Mouse (Mus musculus) forebrain, embryonic 11.5 days (tissue): Measurements from ENCODE around the gene Igdcc3. TPM values are rescaled to one million over a fixed set of nuclear protein-coding genes. Genes with fewer than 3 reads are reported as not detected.
A peak's percentile ranks its signal among the peaks of the same experiment; 100 is the strongest.

ENCODE experiments used
- ATAC-seq: fragments of 200-750 bp; cut with Nextera tagmentation; replicated peaks from 2 replicates; pipeline ENCODE4 v1.8.0; 2017; ENCODE audit warnings: moderate TSS enrichment; ENCODE audit not compliant: low FRiP score
- DNase-seq: peaks from one replicate; pipeline ENCODE4 v3.0.0-alpha.2; 2017; ENCODE audit warnings: low spot score
- H3K27ac ChIP-seq: fragments of 300-500 bp; sonication (generic); 2 replicates; pipeline ENCODE4 v1.5.1; 2014; ENCODE audit warnings: low read depth, low read length
- H3K27me3 ChIP-seq: fragments of 300-500 bp; sonication (generic); 2 replicates; pipeline ENCODE4 v1.6.1; 2014; ENCODE audit warnings: mild to moderate bottlenecking, low read length, mixed read lengths; ENCODE audit not compliant: control insufficient read depth, insufficient read depth
- H3K36me3 ChIP-seq: fragments of 300-500 bp; sonication (generic); 2 replicates; pipeline ENCODE4 v1.6.1; 2014; ENCODE audit warnings: mild to moderate bottlenecking, low read length, moderate library complexity, mixed read lengths; ENCODE audit not compliant: control insufficient read depth, insufficient read depth
- H3K4me1 ChIP-seq: fragments of 300-500 bp; sonication (generic); replicated peaks from 2 replicates; pipeline ENCODE4 v1.6.1; 2014; ENCODE audit warnings: low read length, mixed read lengths; ENCODE audit not compliant: control insufficient read depth, insufficient read depth
- H3K4me2 ChIP-seq: fragments of 300-500 bp; sonication (generic); 2 replicates; pipeline ENCODE4 v1.6.1; 2014; ENCODE audit warnings: low read depth, mild to moderate bottlenecking, low read length, moderate library complexity, mixed read lengths; ENCODE audit not compliant: severe bottlenecking
- H3K4me3 ChIP-seq: fragments of 300-500 bp; sonication (generic); 2 replicates; pipeline ENCODE4 v1.5.1; 2014; ENCODE audit warnings: low read depth, low read length
- H3K9ac ChIP-seq: fragments of 300-500 bp; sonication (generic); 2 replicates; pipeline ENCODE4 v1.6.1; 2014; ENCODE audit warnings: low read length
- H3K9me3 ChIP-seq: fragments of 300-500 bp; sonication (generic); 2 replicates; pipeline ENCODE4 v1.6.1; 2016; ENCODE audit warnings: low read length, mixed read lengths; ENCODE audit not compliant: control insufficient read depth
- WGBS: fragments of 180-500 bp; shearing (Covaris S2); extraction: QIAGEN DNeasy Blood & Tissue Kit; methylation state at CpG from one replicate; pipeline ENCODE4 v1.1.7; 2014; 5-methylcytosine and 5-hydroxymethylcytosine counted together
- polyA plus RNA-seq: library from polyadenylated mRNA; unstranded; fragments of >200 nt; fragmentation: Nextera tagmentation; extraction: Ambion mirVana; gene quantifications from 2 replicates; pipeline ENCODE4 v1.2.1, GENCODE M21; 2014

The Igdcc3 gene
- polyA plus RNA-seq, 1 experiment from 2014 or later: 81.2 TPM

DNA sequence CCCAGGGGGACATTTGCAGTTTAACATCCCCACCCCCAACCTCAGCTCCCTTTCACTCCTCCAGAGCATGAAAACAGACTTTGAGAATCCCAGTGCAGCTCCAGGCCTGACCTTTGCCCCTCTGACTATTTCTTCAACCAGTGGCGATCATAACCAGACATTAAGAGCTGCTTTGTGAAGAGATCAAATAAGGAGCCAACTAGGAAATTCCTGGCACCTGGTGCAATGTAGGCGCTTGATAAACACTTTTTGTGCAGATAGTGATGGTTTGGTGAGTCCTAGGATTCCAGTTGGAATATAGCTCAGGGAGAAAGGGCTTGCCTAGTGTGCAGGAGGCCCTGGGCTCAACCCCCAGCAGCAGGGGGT lies 50.4 kb downstream of the Igdcc3 start:
- no peak for ATAC-seq
- Histone ChIP-seq H3K36me3 (no peaks in the 10 kb centered on the region; the same call in 1 of the 2 replicates), H3K9ac (peak overlapping the region; percentile 23; the same call in 1 of the 2 replicates), H3K4me2 (no peak overlapping the region), H3K4me1 (peaks cover 17% of the 10 kb centered on the region), H3K27ac (no peak overlapping the region; the same call in 1 of the 2 replicates), H3K27me3 (no peaks in the 10 kb centered on the region), H3K9me3 (no peaks in the 10 kb centered on the region), H3K4me3 (no peak overlapping the region)
- DNase-seq: no peak
- 19% methylated on average over 2 of the region's 2 CpGs for WGBS

DNA sequence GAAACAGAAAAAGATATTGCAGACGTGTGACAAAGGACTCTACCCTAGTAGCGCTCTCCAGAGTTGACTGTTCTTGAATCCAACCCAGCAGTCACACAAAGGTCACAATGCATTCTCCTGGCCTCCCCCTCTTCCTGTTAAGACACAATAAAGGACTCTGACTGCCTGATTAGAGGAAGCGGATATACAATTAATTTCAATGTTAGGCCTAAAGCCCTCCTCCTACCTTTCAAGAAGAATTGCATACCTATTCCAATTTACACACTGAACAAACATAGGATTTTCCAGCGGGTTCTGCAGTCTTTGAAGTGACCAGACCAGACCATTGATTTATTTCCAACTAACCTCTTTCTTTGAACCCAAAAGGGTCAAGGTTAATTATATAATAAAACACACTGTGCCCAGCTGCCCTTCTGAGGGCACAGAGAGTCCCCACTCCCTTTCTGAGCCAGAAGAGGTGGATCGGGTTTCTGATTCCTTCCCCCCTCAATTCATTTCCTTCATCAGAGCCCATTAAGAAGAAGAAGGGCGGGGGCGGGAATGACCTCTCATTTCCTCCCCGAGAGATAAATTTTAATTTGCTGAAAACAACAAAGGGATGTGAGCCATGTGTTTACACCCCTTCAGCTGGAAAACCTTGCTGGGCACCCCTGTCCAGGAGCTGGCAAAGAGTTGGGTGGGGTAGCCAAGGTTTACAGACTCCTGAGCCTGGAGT lies 50.9 kb downstream of the Igdcc3 start:
- no peak overlapping the region for H3K4me3 ChIP-seq
- H3K4me2 ChIP-seq: no peak overlapping the region
- no peak for ATAC-seq
- no peak for DNase-seq
- WGBS: 9% methylated on average over 8 of the region's 8 CpGs
- peak overlapping the region; percentile 23; the same call in 1 of the 2 replicates for H3K9ac ChIP-seq
- H3K9me3 ChIP-seq: no peaks in the 10 kb centered on the region
- H3K27ac ChIP-seq: no peak overlapping the region; the same call in 1 of the 2 replicates
- H3K27me3 ChIP-seq: no peaks in the 10 kb centered on the region
- no peaks in the 10 kb centered on the region; the same call in 1 of the 2 replicates for H3K36me3 ChIP-seq
- H3K4me1 ChIP-seq: peaks cover 17% of the 10 kb centered on the region

DNA sequence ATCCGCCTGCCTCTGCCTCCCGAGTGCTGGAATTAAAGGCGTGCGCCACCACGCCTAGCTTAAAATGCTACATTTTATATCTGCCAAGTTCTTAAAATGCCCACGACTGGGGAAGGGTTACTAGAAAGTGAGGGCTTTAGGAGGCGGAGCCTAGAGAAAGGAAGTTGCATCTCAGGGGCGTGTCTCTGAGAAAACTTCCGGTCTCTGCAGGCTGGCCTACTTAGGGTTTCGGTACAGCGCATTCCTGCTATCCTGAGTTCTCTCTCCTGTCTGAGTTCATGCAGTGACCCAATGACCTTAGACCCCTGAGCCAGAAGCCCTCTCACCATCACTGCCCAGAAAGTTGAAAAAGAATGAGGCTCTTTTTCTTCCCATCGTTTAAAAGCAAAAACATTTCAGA lies 52.2 kb downstream of the Igdcc3 start:
- no peak overlapping the region for H3K9ac ChIP-seq
- H3K9me3 ChIP-seq: no peaks in the 10 kb centered on the region
- no peaks in the 10 kb centered on the region for H3K27me3 ChIP-seq
- no peaks in the 10 kb centered on the region for H3K36me3 ChIP-seq
- H3K4me1 ChIP-seq: peaks cover 17% of the 10 kb centered on the region
- ATAC-seq (no peak), DNase-seq (no peak)
- H3K4me3 ChIP-seq: no peak overlapping the region
- no peak overlapping the region; the same call in 1 of the 2 replicates for H3K27ac ChIP-seq
- H3K4me2 ChIP-seq: no peak overlapping the region
- 73% methylated on average over 12 of the region's 12 CpGs for WGBS

DNA sequence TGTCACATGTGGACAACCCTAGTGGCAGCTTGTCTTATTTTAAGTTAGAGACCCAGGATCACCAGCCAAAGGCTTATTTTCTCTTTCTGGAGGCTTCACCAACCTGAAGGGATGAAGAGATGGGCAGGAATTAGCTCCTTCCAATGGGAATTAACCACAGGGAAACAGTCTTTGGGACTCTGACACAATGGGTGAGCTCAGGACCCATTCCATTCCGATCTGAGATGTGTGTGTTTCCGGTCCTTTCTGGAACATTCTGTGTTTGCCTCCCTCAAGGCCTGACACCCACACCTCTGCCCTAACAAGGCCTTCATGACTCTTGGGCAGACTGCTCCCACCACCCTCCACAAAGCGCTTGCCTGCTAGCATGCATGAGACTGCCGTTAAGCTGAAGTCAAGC lies 54.1 kb downstream of the Igdcc3 start, which contains the start of gene Parp16:
Parp16 (plus strand) TSS at position 301 of the 400 bp plus-strand sequence.
- Histone ChIP-seq H3K4me3 (no peak within 1 kb of the TSS), H3K9me3 (no peaks in the 10 kb centered on the region), H3K4me1 (peaks cover 17% of the 10 kb centered on the region), H3K9ac (0 out of 2 replicates have a peak within 1 kb of the TSS, but pooled peaks have one; percentile 2), H3K27ac (peak within 1 kb of the TSS; percentile 81), H3K36me3 (no peaks in the 10 kb centered on the region), H3K27me3 (no peaks in the 10 kb centered on the region), H3K4me2 (no peak within 1 kb of the TSS)
- ATAC-seq (no peak), DNase-seq (no peak)
- 86% methylated on average over 4 of the region's 4 CpGs for WGBS

DNA sequence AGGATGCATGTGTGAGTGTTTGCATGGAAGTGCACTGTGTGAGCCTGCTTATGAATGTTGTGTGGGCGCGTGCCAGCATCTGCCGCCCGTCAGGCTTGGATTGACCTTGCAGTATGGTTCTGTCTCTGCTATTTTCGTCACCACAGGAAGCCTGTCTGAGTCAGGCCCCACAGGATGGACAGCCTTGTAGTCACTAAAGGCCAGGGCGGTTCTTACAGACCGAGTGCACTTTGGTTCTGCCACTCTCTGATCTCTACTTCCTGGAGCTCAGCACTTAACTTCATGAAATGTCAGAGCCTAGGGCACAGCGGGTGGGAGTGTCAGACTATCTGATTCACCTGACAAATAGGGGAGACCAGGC lies 54.6 kb downstream of the Igdcc3 start:
- ATAC-seq: no peak
- Histone ChIP-seq H3K4me1 (peaks cover 15% of the 10 kb centered on the region), H3K4me2 (no peak overlapping the region), H3K27ac (peak overlapping the region; percentile 81), H3K36me3 (no peaks in the 10 kb centered on the region), H3K9me3 (no peaks in the 10 kb centered on the region), H3K9ac (no peak overlapping the region), H3K27me3 (no peaks in the 10 kb centered on the region), H3K4me3 (no peak overlapping the region)
- DNase-seq: no peak
- 52% methylated on average over 8 of the region's 8 CpGs for WGBS

DNA sequence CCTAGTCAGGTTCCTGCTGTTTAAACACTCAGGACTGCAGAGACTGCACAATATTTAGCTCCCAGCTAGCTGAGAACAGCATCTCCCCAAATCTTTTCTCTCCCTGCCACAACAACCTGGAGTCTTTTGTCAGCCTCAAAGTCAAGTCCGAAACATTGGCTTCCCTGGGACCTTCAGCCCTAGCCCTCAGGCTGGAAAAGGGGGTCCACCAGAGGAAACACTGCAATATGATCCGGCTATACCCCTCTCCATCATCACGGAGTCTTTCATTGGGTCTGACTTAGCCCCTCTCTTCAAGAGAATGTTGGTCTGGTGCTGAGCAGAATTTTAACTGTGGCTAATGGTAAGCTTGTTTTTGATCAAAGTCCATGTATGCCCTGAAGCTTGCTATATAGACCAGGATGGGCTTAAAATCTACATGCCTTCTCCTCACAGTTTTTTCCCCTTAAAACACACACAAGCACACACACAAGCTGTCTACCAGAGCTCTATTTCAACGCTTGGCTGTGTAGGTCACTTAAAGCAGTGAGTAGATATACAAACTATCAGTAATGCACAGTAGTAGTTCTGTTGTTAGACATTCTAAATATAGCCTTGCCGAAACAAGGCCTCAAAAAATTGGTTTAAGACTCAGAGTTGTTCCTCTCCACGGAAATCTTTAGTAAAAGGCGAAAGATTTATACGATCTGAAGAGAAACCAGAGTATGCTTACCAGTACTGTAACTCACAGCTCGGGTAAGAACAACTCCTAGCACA lies 55.2 kb downstream of the Igdcc3 start:
- Histone ChIP-seq H3K27ac (peak overlapping the region; percentile 81), H3K36me3 (no peaks in the 10 kb centered on the region), H3K9me3 (no peaks in the 10 kb centered on the region), H3K4me2 (no peak overlapping the region), H3K9ac (peak overlapping the region; percentile 43; the same call in 1 of the 2 replicates), H3K4me1 (peaks cover 15% of the 10 kb centered on the region), H3K4me3 (peak overlapping the region; percentile 11; the same call in 1 of the 2 replicates), H3K27me3 (no peaks in the 10 kb centered on the region)
- 4% methylated on average over 9 of the region's 9 CpGs for WGBS
- ATAC-seq: peak; percentile 86
- peak; percentile 79 for DNase-seq

DNA sequence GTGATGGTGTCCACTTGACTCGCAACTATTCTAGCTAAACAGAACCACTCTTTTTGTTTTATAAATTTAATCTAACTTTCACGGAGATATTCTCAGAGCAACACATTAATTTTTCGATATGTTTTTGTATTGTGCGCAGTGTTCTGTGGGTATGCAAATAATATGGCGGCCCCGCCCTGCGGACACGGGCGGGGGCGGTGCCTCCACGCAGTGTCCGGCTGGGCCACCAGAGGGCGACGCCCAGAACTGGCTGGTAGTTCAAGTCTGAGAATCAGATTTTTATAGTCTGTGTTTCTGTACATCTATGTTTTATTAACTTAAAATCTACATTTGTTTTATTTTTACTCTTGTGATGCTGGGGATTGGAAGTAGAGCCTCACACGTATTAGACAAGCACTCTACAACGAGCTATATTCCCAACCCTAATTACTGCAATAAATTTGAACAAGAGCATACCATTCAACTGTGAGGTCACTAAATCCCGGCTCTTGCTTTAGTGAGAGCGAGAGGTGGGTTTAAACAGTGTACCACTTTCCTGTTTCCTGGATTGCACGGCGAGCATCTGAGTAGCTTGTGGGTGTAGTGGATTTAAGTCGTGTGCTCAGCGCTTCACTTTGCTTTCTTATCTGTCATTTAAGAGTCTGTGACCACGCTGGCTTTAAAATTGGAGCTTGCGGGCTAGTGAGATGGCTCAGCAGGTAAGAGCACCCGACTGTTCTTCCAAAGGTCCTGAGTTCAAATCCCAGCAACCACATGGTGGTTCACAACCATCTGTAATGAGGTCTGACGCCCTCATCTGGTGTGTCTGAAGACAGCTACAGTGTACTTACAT lies 56.0 kb downstream of the Igdcc3 start:
- 21% methylated on average over 26 of the region's 26 CpGs for WGBS
- H3K27me3 ChIP-seq: no peaks in the 10 kb centered on the region
- H3K4me3 ChIP-seq: peak overlapping the region; percentile 11; the same call in 1 of the 2 replicates
- peak overlapping the region; percentile 43; the same call in 1 of the 2 replicates for H3K9ac ChIP-seq
- DNase-seq (peak; percentile 95), ATAC-seq (peak; percentile 77)
- no peaks in the 10 kb centered on the region for H3K36me3 ChIP-seq
- no peaks in the 10 kb centered on the region for H3K9me3 ChIP-seq
- H3K27ac ChIP-seq: peak overlapping the region; percentile 50; the same call in 1 of the 2 replicates
- peaks cover 9% of the 10 kb centered on the region for H3K4me1 ChIP-seq
- H3K4me2 ChIP-seq: no peak overlapping the region

DNA sequence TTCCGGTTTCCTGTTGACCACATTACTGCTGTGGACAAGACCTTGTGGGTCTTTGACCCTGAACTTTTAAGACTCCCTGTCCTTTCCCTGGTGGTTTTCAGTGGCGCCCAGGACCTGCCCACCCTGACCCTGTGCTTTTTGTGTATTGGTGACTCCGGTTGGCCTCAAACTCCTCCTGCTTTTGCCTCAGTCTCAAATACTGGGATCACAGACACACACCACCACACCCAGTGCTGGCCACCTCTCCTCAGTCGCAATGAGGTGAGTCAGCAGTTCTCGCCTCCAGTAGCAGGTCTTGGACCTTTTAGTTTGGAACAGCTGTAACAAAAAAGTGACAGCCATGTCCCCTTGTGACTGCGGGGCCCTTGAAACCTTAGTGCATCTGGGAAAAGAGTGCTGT lies 56.8 kb downstream of the Igdcc3 start:
- Histone ChIP-seq H3K9ac (no peak overlapping the region), H3K9me3 (no peaks in the 10 kb centered on the region), H3K4me3 (no peak overlapping the region), H3K4me2 (no peak overlapping the region), H3K4me1 (peaks cover 3% of the 10 kb centered on the region), H3K27ac (no peak overlapping the region), H3K27me3 (no peaks in the 10 kb centered on the region), H3K36me3 (no peaks in the 10 kb centered on the region)
- 87% methylated on average over 6 of the region's 6 CpGs for WGBS
- no peak for DNase-seq
- ATAC-seq: no peak
